Mouse (Mus musculus) neutrophil, adult 83 days (primary cell): ENCODE measurements around the gene Asah2. TPM values are rescaled to one million over a fixed set of nuclear protein-coding genes. Genes with fewer than 3 reads are reported as not detected.

Experiments
- total RNA-seq, 2 experiments: library from RNA; stranded (reverse); gene quantifications; one replicate each; pipeline ENCODE4 v1.2.4; 2023

The Asah2 gene
- total RNA-seq: 1 to 10 TPM; 1.8 to 2.5 TPM

GRCm38 (mm10) chr19:32107771-32108306, at the start of gene Asah2:
TSS of gene Asah2 (minus strand) at chr19:32108211.

Other genes with a start within 250 kb of the Asah2 start
- not detected for gene A1cf, start 239.4 kb downstream of the Asah2 start, total RNA-seq